Mouse (Mus musculus) forebrain, embryonic 11.5 days (tissue): ENCODE measurements around the gene Klk8. TPM values are rescaled to one million over a fixed set of nuclear protein-coding genes. Genes with fewer than 3 reads are reported as not detected.

ENCODE experiments used
- ATAC-seq: fragments of 200-750 bp; cut with Nextera tagmentation; replicated peaks from 2 replicates; pipeline ENCODE4 v1.8.0; 2017; ENCODE audit warnings: moderate TSS enrichment; ENCODE audit not compliant: low FRiP score
- DNase-seq: peaks from one replicate; pipeline ENCODE4 v3.0.0-alpha.2; 2017; ENCODE audit warnings: low spot score
- H3K27ac ChIP-seq: fragments of 300-500 bp; sonication (generic); 2 replicates; pipeline ENCODE4 v1.5.1; 2014; ENCODE audit warnings: low read depth, low read length
- H3K27me3 ChIP-seq: fragments of 300-500 bp; sonication (generic); 2 replicates; pipeline ENCODE4 v1.6.1; 2014; ENCODE audit warnings: mild to moderate bottlenecking, low read length, mixed read lengths; ENCODE audit not compliant: control insufficient read depth, insufficient read depth
- H3K36me3 ChIP-seq: fragments of 300-500 bp; sonication (generic); 2 replicates; pipeline ENCODE4 v1.6.1; 2014; ENCODE audit warnings: mild to moderate bottlenecking, low read length, moderate library complexity, mixed read lengths; ENCODE audit not compliant: control insufficient read depth, insufficient read depth
- H3K4me1 ChIP-seq: fragments of 300-500 bp; sonication (generic); replicated peaks from 2 replicates; pipeline ENCODE4 v1.6.1; 2014; ENCODE audit warnings: low read length, mixed read lengths; ENCODE audit not compliant: control insufficient read depth, insufficient read depth
- H3K4me2 ChIP-seq: fragments of 300-500 bp; sonication (generic); 2 replicates; pipeline ENCODE4 v1.6.1; 2014; ENCODE audit warnings: low read depth, mild to moderate bottlenecking, low read length, moderate library complexity, mixed read lengths; ENCODE audit not compliant: severe bottlenecking
- H3K4me3 ChIP-seq: fragments of 300-500 bp; sonication (generic); 2 replicates; pipeline ENCODE4 v1.5.1; 2014; ENCODE audit warnings: low read depth, low read length
- H3K9ac ChIP-seq: fragments of 300-500 bp; sonication (generic); 2 replicates; pipeline ENCODE4 v1.6.1; 2014; ENCODE audit warnings: low read length
- H3K9me3 ChIP-seq: fragments of 300-500 bp; sonication (generic); 2 replicates; pipeline ENCODE4 v1.6.1; 2016; ENCODE audit warnings: low read length, mixed read lengths; ENCODE audit not compliant: control insufficient read depth
- WGBS: fragments of 180-500 bp; shearing (Covaris S2); extraction: QIAGEN DNeasy Blood & Tissue Kit; methylation state at CpG from one replicate; pipeline ENCODE4 v1.1.7; 2014; 5-methylcytosine and 5-hydroxymethylcytosine counted together
- polyA plus RNA-seq: library from polyadenylated mRNA; unstranded; fragments of >200 nt; fragmentation: Nextera tagmentation; extraction: Ambion mirVana; gene quantifications from 2 replicates; pipeline ENCODE4 v1.2.1, GENCODE M21; 2014

Klk8 gene
- polyA plus RNA-seq, 1 experiment from 2014 or later = 9.1 TPM

- 82% methylated on average over 7 of the region's 7 CpGs for WGBS
- ATAC-seq = no peak
- H3K4me1 ChIP-seq = no peaks in the 10 kb centered on the region
Observed at GRCm38 (mm10) chr7:43799876-43800275, 2.5 kb downstream of the Klk8 start.

GRCm38 (mm10) chr7:43810994-43811393 lies 13.6 kb downstream of the Klk8 start, which contains the start of gene Klk7:
Gene Klk7 (plus strand): TSS chr7:43811294.
- Histone ChIP-seq H3K36me3 (no peaks in the 10 kb centered on the region), H3K9me3 (no peaks in the 10 kb centered on the region), H3K4me1 (no peaks in the 10 kb centered on the region), H3K4me2 (no peak within 1 kb of the TSS), H3K27me3 (no peaks in the 10 kb centered on the region), H3K27ac (no peak within 1 kb of the TSS), H3K9ac (no peak within 1 kb of the TSS), H3K4me3 (no peak within 1 kb of the TSS)
- DNase-seq (no peak), ATAC-seq (no peak)
- 57% methylated on average over 5 of the region's 5 CpGs for WGBS

More at GRCm38 (mm10) chr7:43799876-43800275, 2.5 kb downstream of the Klk8 start:
- no peak overlapping the region for H3K9ac ChIP-seq
- no peaks in the 10 kb centered on the region for H3K9me3 ChIP-seq
- no peak overlapping the region for H3K4me3 ChIP-seq
- H3K27me3 ChIP-seq = peaks cover 12% of the 10 kb centered on the region
- no peak overlapping the region for H3K4me2 ChIP-seq
- no peak for DNase-seq
- no peak overlapping the region for H3K27ac ChIP-seq
- H3K36me3 ChIP-seq = no peaks in the 10 kb centered on the region

- WGBS = 89% methylated on average over 7 of the region's 7 CpGs
Observed at GRCm38 (mm10) chr7:43815211-43815610, 17.8 kb downstream of the Klk8 start.

GRCm38 (mm10) chr7:43816746-43817145 lies 19.4 kb downstream of the Klk8 start:
- no peaks in the 10 kb centered on the region for H3K27me3 ChIP-seq
- H3K4me3 ChIP-seq = no peak overlapping the region
- no peaks in the 10 kb centered on the region for H3K36me3 ChIP-seq
- no peak for ATAC-seq
- no peaks in the 10 kb centered on the region for H3K9me3 ChIP-seq
- no peaks in the 10 kb centered on the region for H3K4me1 ChIP-seq
- no peak overlapping the region for H3K27ac ChIP-seq
- no peak overlapping the region for H3K4me2 ChIP-seq
- no peak overlapping the region for H3K9ac ChIP-seq
- no peak for DNase-seq

More at GRCm38 (mm10) chr7:43815211-43815610, 17.8 kb downstream of the Klk8 start:
- no peaks in the 10 kb centered on the region for H3K4me1 ChIP-seq
- no peaks in the 10 kb centered on the region for H3K36me3 ChIP-seq
- H3K27me3 ChIP-seq = no peaks in the 10 kb centered on the region
- ATAC-seq (no peak), DNase-seq (no peak)
- H3K4me2 ChIP-seq = no peak overlapping the region
- H3K4me3 ChIP-seq = no peak overlapping the region
- H3K9me3 ChIP-seq = no peaks in the 10 kb centered on the region
- no peak overlapping the region for H3K27ac ChIP-seq
- H3K9ac ChIP-seq = no peak overlapping the region

- 91% methylated on average over 7 of the region's 7 CpGs for WGBS
- H3K4me3 ChIP-seq = no peak overlapping the region
Observed at GRCm38 (mm10) chr7:43821581-43821980, 24.2 kb downstream of the Klk8 start.

GRCm38 (mm10) chr7:43824199-43824598 lies 26.8 kb downstream of the Klk8 start, which contains the start of gene Klk6:
Gene Klk6 (plus strand): TSS chr7:43824499.
- Histone ChIP-seq H3K36me3 (no peaks in the 10 kb centered on the region), H3K27me3 (no peaks in the 10 kb centered on the region), H3K4me1 (no peaks in the 10 kb centered on the region), H3K4me3 (no peak within 1 kb of the TSS), H3K9ac (no peak within 1 kb of the TSS), H3K4me2 (no peak within 1 kb of the TSS), H3K27ac (no peak within 1 kb of the TSS), H3K9me3 (no peaks in the 10 kb centered on the region)
- ATAC-seq (no peak), DNase-seq (no peak)
- 77% methylated on average over 10 of the region's 10 CpGs for WGBS

More at GRCm38 (mm10) chr7:43821581-43821980, 24.2 kb downstream of the Klk8 start:
- Histone ChIP-seq H3K4me2 (no peak overlapping the region), H3K27me3 (no peaks in the 10 kb centered on the region), H3K9ac (no peak overlapping the region), H3K36me3 (no peaks in the 10 kb centered on the region), H3K4me1 (no peaks in the 10 kb centered on the region), H3K9me3 (no peaks in the 10 kb centered on the region), H3K27ac (no peak overlapping the region)
- ATAC-seq (no peak), DNase-seq (no peak)

GRCm38 (mm10) chr7:43826056-43826455 lies 28.7 kb downstream of the Klk8 start:
- Histone ChIP-seq H3K36me3 (no peaks in the 10 kb centered on the region), H3K27ac (no peak overlapping the region), H3K4me3 (no peak overlapping the region), H3K27me3 (no peaks in the 10 kb centered on the region), H3K9ac (no peak overlapping the region), H3K4me1 (no peaks in the 10 kb centered on the region), H3K4me2 (no peak overlapping the region), H3K9me3 (no peaks in the 10 kb centered on the region)
- WGBS = 87% methylated on average over 5 of the region's 5 CpGs
- ATAC-seq (no peak), DNase-seq (no peak)

- WGBS = 84% methylated on average over 4 of the region's 4 CpGs
- Histone ChIP-seq H3K36me3 (no peaks in the 10 kb centered on the region), H3K9me3 (no peaks in the 10 kb centered on the region), H3K27me3 (no peaks in the 10 kb centered on the region), H3K4me2 (no peak overlapping the region), H3K9ac (no peak overlapping the region), H3K4me1 (no peaks in the 10 kb centered on the region), H3K27ac (no peak overlapping the region), H3K4me3 (no peak overlapping the region)
- ATAC-seq (no peak), DNase-seq (no peak)
Observed at GRCm38 (mm10) chr7:43827706-43828105, 30.3 kb downstream of the Klk8 start.

- Histone ChIP-seq H3K4me3 (no peak overlapping the region), H3K27ac (no peak overlapping the region), H3K9ac (no peak overlapping the region), H3K4me2 (no peak overlapping the region), H3K36me3 (no peaks in the 10 kb centered on the region), H3K27me3 (no peaks in the 10 kb centered on the region), H3K4me1 (no peaks in the 10 kb centered on the region), H3K9me3 (no peaks in the 10 kb centered on the region)
- ATAC-seq = no peak
- no peak for DNase-seq
- 88% methylated on average over 8 of the region's 8 CpGs for WGBS
Observed at GRCm38 (mm10) chr7:43829006-43829405, 31.6 kb downstream of the Klk8 start.
